Mouse (Mus musculus) forebrain, postnatal 0 days (tissue): Measurements from ENCODE around the gene Ofd1. TPM values are rescaled to one million over a fixed set of nuclear protein-coding genes. Genes with fewer than 3 reads are reported as not detected.
A peak's percentile ranks its signal among the peaks of the same experiment; 100 is the strongest.

Source experiments
- ATAC-seq: fragments of 200-750 bp; cut with Nextera tagmentation; 2 replicates; pipeline ENCODE4 v1.8.0; 2017; ENCODE audit warnings: mild to moderate bottlenecking, moderate library complexity
- DNase-seq: peaks from one replicate; pipeline ENCODE4 v3.0.0-alpha.2; 2015
- H3K27ac ChIP-seq: fragments of 300-500 bp; sonication (generic); 2 replicates; pipeline ENCODE4 v1.5.1; 2014; ENCODE audit warnings: low read depth, mild to moderate bottlenecking, antibody characterized with exemption, low read length, moderate library complexity, mixed read lengths
- H3K27me3 ChIP-seq: fragments of 300-500 bp; sonication (generic); 2 replicates; pipeline ENCODE4 v1.6.1; 2014; ENCODE audit warnings: mild to moderate bottlenecking, low read length, mixed read lengths; ENCODE audit not compliant: insufficient read depth
- H3K36me3 ChIP-seq: fragments of 300-500 bp; sonication (generic); 2 replicates; pipeline ENCODE4 v1.6.1; 2014; ENCODE audit warnings: mild to moderate bottlenecking, moderate library complexity; ENCODE audit not compliant: insufficient read depth
- H3K4me1 ChIP-seq: fragments of 300-500 bp; sonication (generic); 2 replicates; pipeline ENCODE4 v1.6.1; 2014; ENCODE audit warnings: antibody characterized with exemption; ENCODE audit not compliant: insufficient read depth
- H3K4me2 ChIP-seq: fragments of 300-500 bp; sonication (generic); 2 replicates; pipeline ENCODE4 v1.6.1; 2014; ENCODE audit warnings: low read depth, mild to moderate bottlenecking, moderate library complexity
- H3K4me3 ChIP-seq: fragments of 300-500 bp; sonication (generic); 2 replicates; pipeline ENCODE4 v1.5.1; 2014; ENCODE audit warnings: low read depth, low read length, mixed read lengths
- H3K9ac ChIP-seq: fragments of 300-500 bp; sonication (generic); 2 replicates; pipeline ENCODE4 v1.6.1; 2014; ENCODE audit warnings: mild to moderate bottlenecking
- H3K9me3 ChIP-seq: fragments of 300-500 bp; sonication (generic); 2 replicates; pipeline ENCODE4 v1.6.1; 2016; ENCODE audit warnings: low read length
- CTCF ChIP-seq: sonication (generic); IDR thresholded peaks from 2 replicates; pipeline ENCODE4 v1.5.1; 2016; ENCODE audit warnings: antibody characterized with exemption, control low read depth, low read depth
- WGBS: fragments of 180-500 bp; shearing (Covaris S2); extraction: QIAGEN DNeasy Blood & Tissue Kit; methylation state at CpG from one replicate; pipeline ENCODE4 v1.1.7; 2014; 5-methylcytosine and 5-hydroxymethylcytosine counted together
- polyA plus RNA-seq: library from polyadenylated mRNA; unstranded; fragments of >200 nt; fragmentation: Nextera tagmentation; extraction: Ambion mirVana; gene quantifications from 2 replicates; pipeline ENCODE4 v1.2.1, GENCODE M21; 2015
- total RNA-seq: library from RNA; depleted of rRNA; stranded (reverse); fragments of >200 nt; gene quantifications from 2 replicates; pipeline ENCODE4 v1.2.3, GENCODE M21; 2014; rRNA removed

Gene Ofd1
- total and polyA plus RNA-seq, 2 experiments from 2014 or later: 7.3 to 12.2 TPM

- TF ChIP-seq CTCF: no peak
- Histone ChIP-seq H3K9me3 (no peaks in the 10 kb centered on the region), H3K4me1 (no peaks in the 10 kb centered on the region), H3K27ac (peak overlapping the region; percentile 54), H3K4me2 (peak overlapping the region; percentile 50), H3K27me3 (no peaks in the 10 kb centered on the region), H3K9ac (peak overlapping the region; percentile 71; the same call in 1 of the 2 replicates), H3K36me3 (no peaks in the 10 kb centered on the region), H3K4me3 (peak overlapping the region; percentile 49)
- WGBS: 38% methylated on average over 4 of the region's 4 CpGs
- DNase-seq: peak; percentile 49
- no peak for ATAC-seq
Measured at GRCm38 (mm10) chrX:166348634-166349033, 91.9 kb downstream of the Ofd1 start.

DNA sequence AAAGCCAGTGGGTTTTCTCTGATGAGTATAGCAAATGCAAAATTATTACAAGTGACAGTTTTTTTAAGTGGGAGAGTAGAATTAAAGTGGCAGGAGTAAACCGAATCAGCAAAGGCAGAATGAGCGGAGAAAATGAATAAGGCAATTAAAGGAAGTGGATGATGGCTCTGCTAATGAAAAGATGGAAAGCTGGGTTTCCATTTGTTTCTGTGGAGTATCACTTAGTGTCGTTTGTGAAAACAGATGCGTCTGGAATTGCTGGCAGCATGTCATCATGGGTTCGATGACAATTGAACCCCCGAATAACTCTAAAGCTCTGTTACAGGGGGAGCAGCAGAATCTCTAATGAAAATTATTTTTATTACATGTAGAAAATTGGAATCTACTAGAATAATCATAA is 92.4 kb downstream of the Ofd1 start:
- ATAC-seq (no peak), DNase-seq (peak; percentile 48)
- whole genome bisulfite sequencing: 38% methylated on average over 6 of the region's 6 CpGs
- Histone ChIP-seq H3K36me3 (no peaks in the 10 kb centered on the region), H3K9me3 (no peaks in the 10 kb centered on the region), H3K27ac (peak overlapping the region; percentile 54), H3K4me2 (peak overlapping the region; percentile 50), H3K4me1 (no peaks in the 10 kb centered on the region), H3K9ac (peak overlapping the region; percentile 71), H3K4me3 (peak overlapping the region; percentile 49), H3K27me3 (no peaks in the 10 kb centered on the region)
- TF ChIP-seq CTCF: no peak

DNA sequence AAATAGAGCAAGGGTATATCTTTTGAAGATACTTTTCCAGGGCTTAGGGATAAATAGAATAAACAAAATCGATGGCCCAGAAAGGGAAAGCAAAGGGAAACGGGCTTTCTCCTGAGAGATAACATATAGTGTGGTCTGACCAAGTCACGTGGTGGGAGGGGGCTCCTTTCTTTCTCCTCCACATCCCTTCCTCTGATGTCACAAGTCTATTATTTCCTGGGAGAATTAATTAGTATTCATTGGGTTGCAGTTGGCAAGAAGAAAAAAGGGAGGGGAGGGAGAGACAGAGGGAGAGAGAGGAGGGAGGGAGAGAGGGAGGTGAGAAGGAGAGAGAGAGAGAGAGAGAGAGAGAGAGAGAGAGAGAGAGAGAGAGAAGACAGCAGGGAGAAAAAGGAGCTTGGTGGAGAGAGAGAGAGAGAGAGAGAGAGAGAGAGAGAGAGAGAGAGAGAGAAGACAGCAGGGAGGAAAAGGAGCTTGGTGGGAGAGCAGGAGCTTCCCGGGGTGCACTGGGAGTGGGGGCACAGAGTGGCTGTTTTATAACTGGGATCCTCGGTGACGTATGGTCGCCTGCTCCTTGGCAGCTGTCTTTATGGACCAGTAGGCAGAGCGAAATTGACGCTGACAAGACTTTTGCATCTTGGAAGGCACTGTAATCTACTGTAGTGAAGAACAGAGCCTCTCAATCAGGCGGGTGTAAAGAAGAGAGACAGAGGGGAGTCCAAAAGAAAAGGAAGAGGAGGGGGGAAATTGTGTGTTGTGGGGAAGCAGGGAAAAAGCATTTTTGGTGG is 96.1 kb downstream of the Ofd1 start:
- 37% methylated on average over 10 of the region's 10 CpGs for WGBS
- peak overlapping the region; percentile 49 for H3K4me3 ChIP-seq
- no peaks in the 10 kb centered on the region for H3K27me3 ChIP-seq
- no peak for TF ChIP-seq CTCF
- H3K9me3 ChIP-seq: no peaks in the 10 kb centered on the region
- H3K4me1 ChIP-seq: no peaks in the 10 kb centered on the region
- peak; percentile 84 for DNase-seq
- no peaks in the 10 kb centered on the region for H3K36me3 ChIP-seq
- peak overlapping the region; percentile 71 for H3K9ac ChIP-seq
- peak; percentile 93 for ATAC-seq
- peak overlapping the region; percentile 92 for H3K27ac ChIP-seq
- peak overlapping the region; percentile 33 for H3K4me2 ChIP-seq

- ATAC-seq (no peak), DNase-seq (no peak)
- no peak overlapping the region for H3K4me2 ChIP-seq
- H3K9me3 ChIP-seq: no peaks in the 10 kb centered on the region
- no peak overlapping the region for H3K4me3 ChIP-seq
- no peaks in the 10 kb centered on the region for H3K36me3 ChIP-seq
- 79% methylated on average over 6 of the region's 6 CpGs for WGBS
- no peaks in the 10 kb centered on the region for H3K27me3 ChIP-seq
- no peaks in the 10 kb centered on the region for H3K4me1 ChIP-seq
- H3K9ac ChIP-seq: no peak overlapping the region
- TF ChIP-seq CTCF: no peak
- H3K27ac ChIP-seq: no peak overlapping the region
Measured at GRCm38 (mm10) chrX:166341795-166342194, 98.7 kb downstream of the Ofd1 start.

Other genes with a start within 250 kb of the Ofd1 start
- 431 and 491 TPM in 2 replicates for gene Gpm6b, start 201.8 kb downstream of the Ofd1 start, total RNA-seq
- 290 and 385 TPM in 2 replicates for gene Gpm6b, start 201.8 kb downstream of the Ofd1 start, polyA plus RNA-seq
- 54.3 and 61.6 TPM in 2 replicates for gene Trappc2, start 130 bp downstream of the Ofd1 start, total RNA-seq
- 87.1 and 101 TPM in 2 replicates for gene Trappc2, start 130 bp downstream of the Ofd1 start, polyA plus RNA-seq
- gene Rab9, start 39.2 kb upstream of the Ofd1 start, total RNA-seq: 43.5 and 43.8 TPM in 2 replicates
- gene Rab9, start 39.2 kb upstream of the Ofd1 start, polyA plus RNA-seq: 48.5 and 52.7 TPM in 2 replicates
- 4.6 TPM in 2 replicates for gene Tceanc, start 77.9 kb upstream of the Ofd1 start, total RNA-seq
- 2.6 and 3.0 TPM in 2 replicates for gene Tceanc, start 77.9 kb upstream of the Ofd1 start, polyA plus RNA-seq
- 1.2 and 1.4 TPM in 2 replicates for gene Egfl6, start 145.0 kb upstream of the Ofd1 start, total RNA-seq
- gene Egfl6, start 145.0 kb upstream of the Ofd1 start, polyA plus RNA-seq: 0.87 and 1.7 TPM in 2 replicates